Mouse (Mus musculus): ENCODE data around the gene Gng12.

DNA sequence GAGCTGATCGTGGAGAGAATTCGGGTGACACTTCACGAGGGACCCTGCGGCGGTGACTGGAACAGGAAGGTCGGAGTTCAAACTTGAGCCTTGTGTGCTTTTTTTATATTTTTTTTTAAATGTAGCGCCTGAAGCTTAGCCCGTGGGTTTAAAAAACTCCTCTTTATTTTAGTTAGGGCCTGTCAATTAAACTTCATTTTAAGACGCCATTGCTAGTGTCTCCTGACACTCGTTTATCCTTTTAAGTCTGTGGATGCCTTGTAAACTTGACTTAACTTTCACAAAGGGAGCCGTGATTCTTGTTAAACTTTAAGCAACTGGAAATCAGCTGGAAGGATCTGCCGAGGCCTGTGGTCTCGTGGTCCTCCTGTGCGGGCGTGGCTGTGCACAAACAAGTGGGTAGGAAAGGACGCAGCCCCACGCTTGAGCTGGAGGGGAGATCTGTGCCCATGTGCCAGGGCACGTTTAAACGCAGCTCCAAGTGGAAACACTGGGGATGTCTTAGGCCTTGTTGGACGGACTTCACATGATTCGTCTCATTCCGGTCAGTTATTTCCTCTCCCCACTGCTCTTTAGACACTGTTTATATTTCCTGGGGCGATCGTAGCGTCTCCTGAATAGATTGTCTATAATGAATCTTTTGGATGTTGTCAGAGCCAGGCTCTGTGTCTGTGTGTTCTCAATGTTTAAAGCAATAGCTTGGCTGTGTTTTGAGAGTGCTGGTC, 886 bp downstream of the Gng12 start:
- TF ChIP-seq CTCF (IDR thresholded peaks at IDR 0.05; ENCODE audit: low read depth, low read length) (no peak), POLR2A (IDR thresholded peaks at IDR 0.05; ENCODE audit: borderline replicate concordance, low read depth, low read length) (no peak)

Data from bone marrow macrophage, adult 2 months (primary cell).